9 mouse cellular contexts compared by ENCODE assay signal in genomic region chr5:74265601-74266475, GRCm38 (mm10).
DNase-seq lines count a peak whose midpoint lies in the region; ATAC-seq and TF ChIP-seq lines count a peak whose summit lies in the region.
"Had no signal": no experiment of that assay in that cellular context is flagged by ENCODE, and none has a peak within 500 bp of the region (broad histone marks: within the 10 kb centered on the region; RNA-seq: fewer than 3 reads in every experiment).

No protein-coding gene starts in this region.

- 77% methylated on average over 13 of the region's 13 CpGs for WGBS in heart, adult 2 months
- WGBS in midbrain, embryonic 10.5 days, result 61% methylated on average over 13 of the region's 13 CpGs
- 49% methylated on average over 13 of the region's 13 CpGs for WGBS in midbrain, embryonic 16.5 days
- 43% methylated on average over 13 of the region's 13 CpGs for WGBS in hindbrain, embryonic 12.5 days
- 46% methylated on average over 13 of the region's 13 CpGs for whole genome bisulfite sequencing in stomach, embryonic 15.5 days

- peak overlapping the region; percentile 60 for H3K27ac ChIP-seq in heart, adult 2 months
- peak overlapping the region; percentile 69 for H3K27ac ChIP-seq in midbrain, embryonic 10.5 days (replicated peaks)
- H3K27ac ChIP-seq in midbrain, embryonic 16.5 days (ENCODE audit: low read length), result no peak overlapping the region
- 0 out of 2 replicates have a peak overlapping the region, but pooled peaks have one; percentile 18 for H3K27ac ChIP-seq in hindbrain, embryonic 12.5 days
- 0 out of 2 replicates have a peak overlapping the region, but pooled peaks have one; percentile 1 for H3K27ac ChIP-seq in stomach, embryonic 15.5 days

- no peak for TF ChIP-seq EP300 in heart, adult 2 months (IDR thresholded peaks at IDR 0.05; ENCODE audit: insufficient read depth, low read depth, low read length)

- no peaks in the 10 kb centered on the region for H3K27me3 ChIP-seq in heart, adult 2 months (ENCODE audit: control insufficient read depth, insufficient read depth, low read length)
- no peaks in the 10 kb centered on the region for H3K27me3 ChIP-seq in midbrain, embryonic 10.5 days (ENCODE audit: low read depth, poor library complexity, severe bottlenecking)
- H3K27me3 ChIP-seq in midbrain, embryonic 16.5 days (ENCODE audit: control insufficient read depth, insufficient read depth, low read depth, low read length), result no peaks in the 10 kb centered on the region
- H3K27me3 ChIP-seq in hindbrain, embryonic 12.5 days, result no peaks in the 10 kb centered on the region
- no peaks in the 10 kb centered on the region for H3K27me3 ChIP-seq in stomach, embryonic 15.5 days (replicated peaks)

- H3K79me2 ChIP-seq in heart, adult 2 months (replicated peaks; ENCODE audit: control insufficient read depth, insufficient read depth, low read length), result no peaks in the 10 kb centered on the region

- no peak overlapping the region for H3K4me2 ChIP-seq in midbrain, embryonic 16.5 days (ENCODE audit: low read length)
- no peak overlapping the region for H3K4me2 ChIP-seq in hindbrain, embryonic 12.5 days (replicated peaks)
- H3K4me2 ChIP-seq in stomach, embryonic 15.5 days, result no peak overlapping the region

- ATAC-seq in midbrain, embryonic 16.5 days, result no peak
- ATAC-seq in hindbrain, embryonic 12.5 days (ENCODE audit: low FRiP score), result no peak
- ATAC-seq in stomach, embryonic 15.5 days (ENCODE audit: insufficient read depth, low FRiP score, low read depth), result no peak

- H3K4me3 ChIP-seq in heart, adult 2 months, result no peak overlapping the region
- H3K4me3 ChIP-seq in midbrain, embryonic 10.5 days, result no peak overlapping the region
- H3K4me3 ChIP-seq in midbrain, embryonic 16.5 days (ENCODE audit: low read depth, low read length), result no peak overlapping the region
- no peak overlapping the region for H3K4me3 ChIP-seq in hindbrain, embryonic 12.5 days
- no peak overlapping the region for H3K4me3 ChIP-seq in stomach, embryonic 15.5 days (replicated peaks)

- TF ChIP-seq POLR2A in heart, adult 2 months (IDR thresholded peaks at IDR 0.05; ENCODE audit: insufficient read depth, low read depth, low read length), result no peak

- DNase-seq in heart, adult 2 months, result no peak
- no peak for DNase-seq in heart, postnatal 10 days
- DNase-seq in midbrain, embryonic 10.5 days (ENCODE audit: low spot score), result no peak
- no peak for DNase-seq in left cerebral cortex, adult 18-20 months (ENCODE audit: low spot score in 2 of 2)
- DNase-seq in natural killer cell, adult 2 months (ENCODE audit: low spot score in 2 of 2), result no peak
- DNase-seq: adrenal gland, postnatal 14 days had no signal

- H3K36me3 ChIP-seq in heart, adult 2 months (ENCODE audit: control insufficient read depth, insufficient read depth, low read length), result no peaks in the 10 kb centered on the region
- no peaks in the 10 kb centered on the region for H3K36me3 ChIP-seq in midbrain, embryonic 10.5 days
- no peaks in the 10 kb centered on the region for H3K36me3 ChIP-seq in midbrain, embryonic 16.5 days (ENCODE audit: control insufficient read depth, insufficient read depth, low read length)
- H3K36me3 ChIP-seq in hindbrain, embryonic 12.5 days, result no peaks in the 10 kb centered on the region
- no peaks in the 10 kb centered on the region for H3K36me3 ChIP-seq in stomach, embryonic 15.5 days

- no peak overlapping the region for H3K9ac ChIP-seq in heart, adult 2 months (ENCODE audit: low read depth, low read length)
- H3K9ac ChIP-seq in midbrain, embryonic 16.5 days (ENCODE audit: low read depth, low read length), result no peak overlapping the region
- no peak overlapping the region for H3K9ac ChIP-seq in hindbrain, embryonic 12.5 days
- no peak overlapping the region for H3K9ac ChIP-seq in stomach, embryonic 15.5 days

- intact Hi-C loops in heart, adult 2 months (cut with DNase I), result no loop called here
- intact Hi-C loops in heart, postnatal 10 days (cut with DNase I), result no loop called here

- H3K4me1 ChIP-seq in heart, adult 2 months (ENCODE audit: control insufficient read depth, insufficient read depth, low read length), result peaks cover 9% of the 10 kb centered on the region
- peaks cover 30% of the 10 kb centered on the region for H3K4me1 ChIP-seq in midbrain, embryonic 10.5 days
- peaks cover 4% of the 10 kb centered on the region; the same call in 1 of the 2 replicates for H3K4me1 ChIP-seq in midbrain, embryonic 16.5 days (ENCODE audit: control insufficient read depth, insufficient read depth, low read length)
- peaks cover 22% of the 10 kb centered on the region for H3K4me1 ChIP-seq in hindbrain, embryonic 12.5 days
- H3K4me1 ChIP-seq in stomach, embryonic 15.5 days, result peaks cover 21% of the 10 kb centered on the region; the same call in 1 of the 2 replicates

- TF ChIP-seq CTCF in heart, adult 2 months (IDR thresholded peaks at IDR 0.05), result no peak

- no peaks in the 10 kb centered on the region for H3K9me3 ChIP-seq in midbrain, embryonic 10.5 days (replicated peaks)
- no peaks in the 10 kb centered on the region for H3K9me3 ChIP-seq in midbrain, embryonic 16.5 days (replicated peaks; ENCODE audit: control insufficient read depth, low read length, poor library complexity, severe bottlenecking)
- H3K9me3 ChIP-seq in hindbrain, embryonic 12.5 days (replicated peaks), result no peaks in the 10 kb centered on the region
- no peaks in the 10 kb centered on the region for H3K9me3 ChIP-seq in stomach, embryonic 15.5 days
